Mouse (Mus musculus): ENCODE measurements at regions not wholly inside any gene's neighbourhood (a gene's known extent, or its start where the extent isn't known, plus 50 kb on each side); places are given as distances from the start of the nearest gene placed in this dataset.

DNA sequence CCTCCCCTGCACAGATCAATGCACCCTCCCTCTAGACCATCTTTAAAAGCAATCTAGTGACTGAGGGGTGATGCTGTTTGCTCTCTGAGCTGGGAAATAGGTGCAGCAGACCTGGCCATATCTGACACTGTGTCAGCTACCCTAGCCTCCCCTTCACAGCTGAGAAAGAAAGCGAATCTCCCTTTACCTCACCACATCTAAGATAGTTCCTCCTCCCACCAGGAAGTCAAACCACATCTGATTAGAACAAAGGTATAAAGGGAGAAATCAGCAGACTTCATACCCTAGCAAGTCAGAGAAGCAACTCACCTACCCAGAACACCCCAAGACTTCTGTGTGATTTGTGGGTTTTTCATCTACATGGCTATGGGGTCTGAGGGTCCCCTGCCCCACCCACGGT lies 175.6 kb upstream of the Cadm1 start:
- TF ChIP-seq POLR2A (IDR thresholded peaks at IDR 0.05; ENCODE audit: insufficient read depth, low read depth, low read length) (no peak), CTCF (IDR thresholded peaks at IDR 0.05) (no peak), EP300 (IDR thresholded peaks at IDR 0.05; ENCODE audit: insufficient read depth, low read depth, low read length) (no peak)

Data from heart, adult 2 months (tissue).